Comparison of ENCODE assay signal across 9 mouse cellular contexts in genomic region chr13:54282861-54283206, GRCm38 (mm10).
DNase-seq lines count a peak whose midpoint lies in the region; ATAC-seq lines count a peak whose summit lies in the region.
"Had no signal": no experiment of that assay in that cellular context is flagged by ENCODE, and none has a peak within 500 bp of the region (broad histone marks: within the 10 kb centered on the region; RNA-seq: fewer than 3 reads in every experiment).

No protein-coding gene starts in this region.

- no peaks in the 10 kb centered on the region for H3K9me3 ChIP-seq in embryonic facial prominence, embryonic 13.5 days
- peaks cover 2% of the 10 kb centered on the region; the same call in 1 of the 2 replicates for H3K9me3 ChIP-seq in intestine, embryonic 14.5 days (ENCODE audit: control insufficient read depth, low read length)

- ATAC-seq in embryonic facial prominence, embryonic 13.5 days (ENCODE audit: insufficient number of reproducible peaks, insufficient read depth, low FRiP score, low TSS enrichment, low read depth) = 0 out of 2 replicates have a peak, but pooled peaks have one; percentile 26
- ATAC-seq in intestine, embryonic 14.5 days (replicated peaks; ENCODE audit: low FRiP score, low TSS enrichment, low read depth) = no peak

- WGBS in embryonic facial prominence, embryonic 13.5 days = 6% methylated on average over 10 of the region's 10 CpGs
- 11% methylated on average over 10 of the region's 10 CpGs for WGBS in intestine, embryonic 14.5 days

- H3K27ac ChIP-seq in embryonic facial prominence, embryonic 13.5 days = no peak overlapping the region
- H3K27ac ChIP-seq in intestine, embryonic 14.5 days (ENCODE audit: low read depth) = no peak overlapping the region

- H3K4me1 ChIP-seq in embryonic facial prominence, embryonic 13.5 days = peaks cover 11% of the 10 kb centered on the region
- no peaks in the 10 kb centered on the region for H3K4me1 ChIP-seq in intestine, embryonic 14.5 days (replicated peaks; ENCODE audit: control insufficient read depth, insufficient read depth, low read length)

- peak; percentile 11 for DNase-seq in heart, adult 8-10 months (ENCODE audit: low spot score)
- DNase-seq in heart, adult 11 months = no peak
- no peak for DNase-seq in intestine, embryonic 14.5 days (ENCODE audit: low spot score)
- DNase-seq in lung, postnatal 10 days = peak; percentile 47
- DNase-seq in adipocyte (ENCODE audit: low spot score) = no peak
- DNase-seq in urinary bladder, postnatal 4 days (ENCODE audit: low spot score in 2 of 2) = no peak
- DNase-seq in thymus, postnatal 25 days = no peak

- peaks cover 22% of the 10 kb centered on the region for H3K27me3 ChIP-seq in embryonic facial prominence, embryonic 13.5 days
- H3K27me3 ChIP-seq in intestine, embryonic 14.5 days (replicated peaks; ENCODE audit: control insufficient read depth, insufficient read depth, low read length) = no peaks in the 10 kb centered on the region; the same call in 1 of the 2 replicates

- H3K4me2 ChIP-seq in embryonic facial prominence, embryonic 13.5 days = peak overlapping the region; percentile 61
- peak overlapping the region; percentile 35; the same call in 1 of the 2 replicates for H3K4me2 ChIP-seq in intestine, embryonic 14.5 days (ENCODE audit: low read length)

- peak overlapping the region; percentile 46 for H3K9ac ChIP-seq in embryonic facial prominence, embryonic 13.5 days
- H3K9ac ChIP-seq in intestine, embryonic 14.5 days (ENCODE audit: low read length) = no peak overlapping the region

- no peaks in the 10 kb centered on the region for H3K36me3 ChIP-seq in embryonic facial prominence, embryonic 13.5 days
- H3K36me3 ChIP-seq in intestine, embryonic 14.5 days (ENCODE audit: control insufficient read depth, insufficient read depth, low read length) = no peaks in the 10 kb centered on the region
- H3K36me3 ChIP-seq: G1E had no signal

- peak overlapping the region; percentile 27 for H3K4me3 ChIP-seq in embryonic facial prominence, embryonic 13.5 days
- H3K4me3 ChIP-seq in intestine, embryonic 14.5 days (ENCODE audit: low read depth, low read length) = peak overlapping the region; percentile 4; the same call in 1 of the 2 replicates

Comparison
In these comparisons a context has a peak if more than half of its experiments do, and no peak if none do; other contexts are left out.
1. DNase-seq: peak in heart, adult 8-10 months (single experiment) and lung, postnatal 10 days (single experiment); none in heart, adult 11 months (single experiment), intestine, embryonic 14.5 days (single experiment), adipocyte (single experiment), urinary bladder, postnatal 4 days (0 of 2) and thymus, postnatal 25 days (single experiment).